Mouse (Mus musculus) liver, adult (tissue): Measurements from ENCODE around the gene Ear1.
"Not testable (repeated sequence)": the region's sequence is repeated elsewhere in the genome, so short reads cannot be mapped to it uniquely, and the experiment has no call there.

ENCODE experiments used
- GATA4 ChIP-seq: IDR thresholded peaks from 2 replicates; pipeline ENCODE4 v1.6.1; 2014; ENCODE audit warnings: mild to moderate bottlenecking, low read length; ENCODE audit not compliant: insufficient replicate concordance

Ear1 gene

GRCm38 (mm10) chr14:43875417-43875816 is at the start of gene Ear1:
TSS of gene Ear1 (minus strand) at chr14:43875517.
- TF ChIP-seq GATA4, result not testable (repeated sequence)

DNA sequence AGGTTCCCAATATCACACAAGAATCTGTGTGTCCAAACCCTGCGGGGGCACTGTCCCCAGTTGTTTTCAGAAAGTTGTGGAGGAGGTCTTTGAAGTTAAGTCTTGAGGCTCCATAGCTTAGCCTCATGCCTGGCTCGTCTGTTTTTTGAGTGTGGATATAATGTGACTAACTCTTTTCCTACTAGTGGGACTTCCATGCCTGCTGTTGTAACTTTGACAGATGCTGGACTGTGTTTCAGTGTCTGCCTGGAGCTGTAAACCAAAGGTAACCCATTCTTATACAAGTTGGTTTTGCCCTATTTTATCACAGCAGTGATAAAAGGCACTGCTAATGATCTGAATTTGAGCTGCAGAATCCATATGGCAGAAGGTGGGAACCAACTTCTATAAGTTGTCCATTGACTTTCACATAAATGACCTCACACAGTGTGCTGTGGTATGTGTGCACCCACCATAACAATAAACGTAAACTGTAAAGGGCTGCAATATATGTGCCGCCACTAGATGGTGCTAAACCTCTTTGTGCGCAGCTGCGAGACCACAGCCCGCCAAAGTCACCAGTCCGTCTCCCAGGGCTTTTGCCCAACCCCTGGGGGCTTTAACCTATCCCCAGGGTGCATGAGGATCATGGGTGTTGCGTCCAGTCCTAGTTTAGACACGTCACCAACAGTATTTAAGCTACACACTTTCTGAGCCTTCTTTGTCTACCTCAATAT is 49.5 kb upstream of the Ear1 start, which contains the start of gene Gm8113:
Gm8113 (plus strand) TSS at position 703 of the 716 bp plus-strand sequence.
- TF ChIP-seq GATA4, result not testable (repeated sequence)

GRCm38 (mm10) chr14:43923459-43923858 is 48.1 kb upstream of the Ear1 start, which contains the start of gene Ear10:
TSS of gene Ear10 (minus strand) at chr14:43923559.
- not testable (repeated sequence) for TF ChIP-seq GATA4

DNA sequence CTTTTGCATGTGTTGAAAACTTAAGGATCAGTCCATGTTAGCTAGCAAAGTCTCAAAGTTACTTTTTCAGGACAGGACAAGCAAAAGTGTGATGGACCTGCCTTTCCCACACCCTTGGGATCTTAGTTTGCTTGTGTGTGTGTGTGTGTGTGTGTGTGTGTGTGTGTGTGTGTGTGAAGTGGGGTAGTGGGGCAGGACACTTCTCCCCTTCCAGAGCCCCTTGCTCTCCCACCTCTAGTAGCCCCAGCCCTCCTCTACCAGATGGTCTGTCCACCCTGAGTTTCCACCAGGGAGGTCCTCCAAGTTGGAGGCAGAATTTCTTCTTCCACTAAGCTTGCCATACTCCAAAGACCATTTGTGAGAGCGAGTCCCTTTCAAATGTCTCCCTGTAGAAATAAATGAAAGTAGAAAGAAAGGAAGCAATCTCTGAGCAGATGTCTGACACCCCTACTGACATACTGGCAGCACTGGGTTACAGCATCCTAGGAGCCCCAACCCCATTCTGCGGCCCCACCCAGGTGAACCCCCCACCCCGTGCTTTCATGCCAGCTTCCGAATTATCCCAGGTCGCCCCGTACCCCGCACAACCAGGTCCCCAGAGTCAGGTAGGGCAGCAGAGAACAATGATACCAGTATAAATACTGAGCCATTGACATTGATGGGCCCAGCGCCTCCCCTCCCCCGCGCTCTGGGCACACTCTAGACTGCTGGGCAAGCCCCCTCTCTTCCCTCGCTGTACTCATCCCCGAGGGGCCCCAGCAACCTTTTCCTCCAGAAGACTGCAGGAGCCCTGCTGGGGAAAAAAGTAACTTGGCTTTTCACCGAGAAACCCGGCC is 79.0 kb downstream of the Ear1 start:
- no peak for TF ChIP-seq GATA4

- TF ChIP-seq GATA4, result not testable (repeated sequence)
Measured at GRCm38 (mm10) chr14:43784645-43785044, 90.7 kb downstream of the Ear1 start, which contains the start of gene Gm8180. TSS of gene Gm8180 (minus strand) at chr14:43784745.
